Mouse (Mus musculus) C2C12 (cell line): ENCODE measurements at regions not wholly inside any gene's neighbourhood (a gene's known extent, or its start where the extent isn't known, plus 50 kb on each side); places are given as distances from the start of the nearest gene placed in this dataset.

Source experiments
- H3K27me3 ChIP-seq: one replicate; pipeline ENCODE4 v1.6.1; 2011; ENCODE audit not compliant: control insufficient read depth, insufficient read depth, insufficient read length
- H3K36me3 ChIP-seq: one replicate; pipeline ENCODE4 v1.6.1; 2011; ENCODE audit not compliant: control insufficient read depth, insufficient read depth
- H3K4me3 ChIP-seq: one replicate; pipeline ENCODE4 v1.5.1; 2011; ENCODE audit warnings: mild to moderate bottlenecking, control low read depth; ENCODE audit not compliant: poor library complexity, insufficient read depth, severe bottlenecking
- H3K79me2 ChIP-seq: one replicate; pipeline ENCODE4 v1.6.1; 2011; ENCODE audit not compliant: control insufficient read depth, insufficient read depth
- H3K79me3 ChIP-seq: one replicate; pipeline ENCODE4 v1.6.1; 2011; ENCODE audit warnings: low read depth, control low read depth
- H3ac ChIP-seq: one replicate; pipeline ENCODE3; 2011; ENCODE audit warnings: low read depth; ENCODE audit not compliant: control insufficient read depth, insufficient read length
- CEBPB ChIP-seq: IDR thresholded peaks from one replicate; pipeline ENCODE4 v1.6.1; 2011; ENCODE audit warnings: low read depth, mild to moderate bottlenecking, control low read depth, moderate library complexity
- CTCF ChIP-seq: IDR thresholded peaks from one replicate; pipeline ENCODE4 v1.5.1; 2011; ENCODE audit not compliant: control insufficient read depth, insufficient read depth, insufficient read length
- FOSL1 ChIP-seq: IDR thresholded peaks from one replicate; pipeline ENCODE4 v1.8.0; 2011; ENCODE audit warnings: mild to moderate bottlenecking, low read length; ENCODE audit not compliant: poor library complexity, insufficient read depth, severe bottlenecking
- MAX ChIP-seq: IDR thresholded peaks from one replicate; pipeline ENCODE4 v1.6.1; 2011; ENCODE audit warnings: mild to moderate bottlenecking, control low read depth
- MYOD1 ChIP-seq: IDR thresholded peaks from one replicate; pipeline ENCODE4 v1.6.1; 2011; ENCODE audit warnings: low read depth; ENCODE audit not compliant: control insufficient read depth, insufficient read length
- MYOG ChIP-seq: IDR thresholded peaks from one replicate; pipeline ENCODE4 v1.6.1; 2011; ENCODE audit not compliant: control insufficient read depth, insufficient read length; ENCODE audit errors: extremely low read depth
- USF1 ChIP-seq: IDR thresholded peaks from one replicate; pipeline ENCODE4 v1.6.1; 2011; ENCODE audit warnings: low read depth, mild to moderate bottlenecking, control low read depth, moderate library complexity

GRCm38 (mm10) chr3:60934492-60934891 lies 68.1 kb upstream of the P2ry1 start:
- no peaks in the 10 kb centered on the region for H3K27me3 ChIP-seq
- H3K79me3 ChIP-seq = no peaks in the 10 kb centered on the region
- H3K79me2 ChIP-seq = no peaks in the 10 kb centered on the region
- no peak overlapping the region for H3K4me3 ChIP-seq
- no peak overlapping the region for H3ac ChIP-seq
- H3K36me3 ChIP-seq = no peaks in the 10 kb centered on the region
- TF ChIP-seq MYOG = no peak
- no peak for TF ChIP-seq MYOD1
- no peak for TF ChIP-seq USF1
- no peak for TF ChIP-seq CEBPB
- TF ChIP-seq MAX = no peak
- no peak for TF ChIP-seq FOSL1
- no peak for TF ChIP-seq CTCF

GRCm38 (mm10) chr3:60941451-60941850 lies 61.1 kb upstream of the P2ry1 start:
- TF ChIP-seq FOSL1 (no peak), CTCF (no peak), MAX (no peak), CEBPB (no peak), MYOD1 (no peak), MYOG (no peak), USF1 (no peak)
- Histone ChIP-seq H3K79me2 (no peaks in the 10 kb centered on the region), H3K79me3 (no peaks in the 10 kb centered on the region), H3K27me3 (no peaks in the 10 kb centered on the region), H3K4me3 (no peak overlapping the region), H3K36me3 (no peaks in the 10 kb centered on the region), H3ac (no peak overlapping the region)

- Histone ChIP-seq H3K79me2 (no peaks in the 10 kb centered on the region), H3K79me3 (no peaks in the 10 kb centered on the region), H3ac (no peak overlapping the region), H3K27me3 (no peaks in the 10 kb centered on the region), H3K36me3 (no peaks in the 10 kb centered on the region), H3K4me3 (no peak overlapping the region)
- TF ChIP-seq MYOG (no peak), CTCF (no peak), CEBPB (no peak)
Measured at GRCm38 (mm10) chr3:60948897-60949296, 53.7 kb upstream of the P2ry1 start.
